Mouse (Mus musculus) cortical plate, adult 2 months (tissue): ENCODE measurements around the gene Slc31a2. TPM values are rescaled to one million over a fixed set of nuclear protein-coding genes. Genes with fewer than 3 reads are reported as not detected.

ENCODE experiments used
- H3K27ac ChIP-seq: fragments of 200-500 bp; 2 replicates; pipeline ENCODE4 v1.5.1; 2012; ENCODE audit warnings: low read length, control low read depth, inconsistent platforms; ENCODE audit not compliant: insufficient read depth
- H3K4me1 ChIP-seq: fragments of 200-500 bp; 2 replicates; pipeline ENCODE4 v1.6.1; 2011; ENCODE audit warnings: low read length; ENCODE audit not compliant: control insufficient read depth, insufficient read depth
- H3K4me3 ChIP-seq: fragments of 200-500 bp; 2 replicates; pipeline ENCODE4 v1.5.1; 2011; ENCODE audit warnings: mild to moderate bottlenecking, low read length, control low read depth; ENCODE audit not compliant: insufficient read depth
- CTCF ChIP-seq: fragments of 200-500 bp; IDR thresholded peaks from 2 replicates; pipeline ENCODE4 v1.5.1; 2011; ENCODE audit warnings: mild to moderate bottlenecking, control low read depth, low read length; ENCODE audit not compliant: insufficient read depth; ENCODE audit errors: extremely low read depth
- POLR2A ChIP-seq: fragments of 200-500 bp; IDR thresholded peaks from 2 replicates; pipeline ENCODE4 v1.6.1; 2011; ENCODE audit warnings: mild to moderate bottlenecking, low read length, control low read depth; ENCODE audit not compliant: insufficient read depth; ENCODE audit errors: extremely low read depth
- polyA plus RNA-seq: library from polyadenylated mRNA; depleted of rRNA; stranded (reverse); fragments of >200 nt; gene quantifications from 2 replicates; pipeline ENCODE4 v1.2.3, GENCODE M21; 2012

Gene Slc31a2
- polyA plus RNA-seq, 1 experiment, result 12.8 TPM

GRCm38 (mm10) chr4:62308406-62308805 is 46.0 kb downstream of the Slc31a2 start:
- Histone ChIP-seq H3K4me1 (no peaks in the 10 kb centered on the region), H3K27ac (no peak overlapping the region), H3K4me3 (no peak overlapping the region)
- TF ChIP-seq POLR2A, result no peak
- no peak for TF ChIP-seq CTCF

- Histone ChIP-seq H3K4me1 (no peaks in the 10 kb centered on the region), H3K27ac (no peak overlapping the region), H3K4me3 (no peak overlapping the region)
- TF ChIP-seq CTCF (no peak), POLR2A (no peak)
Measured at GRCm38 (mm10) chr4:62312821-62313220, 50.5 kb downstream of the Slc31a2 start.

GRCm38 (mm10) chr4:62313641-62314211 is 51.4 kb downstream of the Slc31a2 start:
- no peak overlapping the region for H3K27ac ChIP-seq

GRCm38 (mm10) chr4:62314516-62314915 is 52.2 kb downstream of the Slc31a2 start:
- TF ChIP-seq POLR2A, result no peak
- TF ChIP-seq CTCF, result no peak
- no peak overlapping the region for H3K27ac ChIP-seq
- no peak overlapping the region for H3K4me3 ChIP-seq
- H3K4me1 ChIP-seq, result no peaks in the 10 kb centered on the region

More at GRCm38 (mm10) chr4:62313641-62314211, 51.4 kb downstream of the Slc31a2 start:
- Histone ChIP-seq H3K4me3 (no peak overlapping the region), H3K4me1 (no peaks in the 10 kb centered on the region)
- no peak for TF ChIP-seq POLR2A
- no peak for TF ChIP-seq CTCF

- Histone ChIP-seq H3K4me3 (no peak overlapping the region), H3K4me1 (no peaks in the 10 kb centered on the region), H3K27ac (no peak overlapping the region)
- no peak for TF ChIP-seq CTCF
- no peak for TF ChIP-seq POLR2A
Measured at GRCm38 (mm10) chr4:62316456-62316855, 54.1 kb downstream of the Slc31a2 start.

- no peak for TF ChIP-seq POLR2A
- no peak for TF ChIP-seq CTCF
- H3K27ac ChIP-seq, result no peak overlapping the region
Measured at GRCm38 (mm10) chr4:62318294-62318693, 55.9 kb downstream of the Slc31a2 start.

GRCm38 (mm10) chr4:62322684-62323083 is 60.3 kb downstream of the Slc31a2 start:
- H3K4me1 ChIP-seq, result no peaks in the 10 kb centered on the region
- H3K4me3 ChIP-seq, result no peak overlapping the region
- no peak for TF ChIP-seq CTCF
- no peak for TF ChIP-seq POLR2A
- no peak overlapping the region for H3K27ac ChIP-seq

More at GRCm38 (mm10) chr4:62318294-62318693, 55.9 kb downstream of the Slc31a2 start:
- Histone ChIP-seq H3K4me1 (no peaks in the 10 kb centered on the region), H3K4me3 (no peak overlapping the region)

- no peak for TF ChIP-seq CTCF
- TF ChIP-seq POLR2A, result no peak
- Histone ChIP-seq H3K4me3 (no peak overlapping the region), H3K4me1 (no peaks in the 10 kb centered on the region), H3K27ac (no peak overlapping the region)
Measured at GRCm38 (mm10) chr4:62326111-62326510, 63.7 kb downstream of the Slc31a2 start.

- no peak overlapping the region for H3K4me3 ChIP-seq
- H3K27ac ChIP-seq, result no peak overlapping the region; the same call in 1 of the 2 replicates
- no peak for TF ChIP-seq CTCF
- no peak for TF ChIP-seq POLR2A
- no peaks in the 10 kb centered on the region for H3K4me1 ChIP-seq
Measured at GRCm38 (mm10) chr4:62328941-62329660, 66.7 kb downstream of the Slc31a2 start.

GRCm38 (mm10) chr4:62331977-62332376 is 69.6 kb downstream of the Slc31a2 start:
- H3K4me3 ChIP-seq, result no peak overlapping the region
- TF ChIP-seq CTCF, result peak; percentile 19; the same call in 1 of the 2 replicates
- TF ChIP-seq POLR2A, result no peak

More at GRCm38 (mm10) chr4:62331977-62332376, 69.6 kb downstream of the Slc31a2 start:
- no peak overlapping the region for H3K27ac ChIP-seq
- H3K4me1 ChIP-seq, result no peaks in the 10 kb centered on the region
